Mouse (Mus musculus): ENCODE data around the gene Sdcbp2.

DNA sequence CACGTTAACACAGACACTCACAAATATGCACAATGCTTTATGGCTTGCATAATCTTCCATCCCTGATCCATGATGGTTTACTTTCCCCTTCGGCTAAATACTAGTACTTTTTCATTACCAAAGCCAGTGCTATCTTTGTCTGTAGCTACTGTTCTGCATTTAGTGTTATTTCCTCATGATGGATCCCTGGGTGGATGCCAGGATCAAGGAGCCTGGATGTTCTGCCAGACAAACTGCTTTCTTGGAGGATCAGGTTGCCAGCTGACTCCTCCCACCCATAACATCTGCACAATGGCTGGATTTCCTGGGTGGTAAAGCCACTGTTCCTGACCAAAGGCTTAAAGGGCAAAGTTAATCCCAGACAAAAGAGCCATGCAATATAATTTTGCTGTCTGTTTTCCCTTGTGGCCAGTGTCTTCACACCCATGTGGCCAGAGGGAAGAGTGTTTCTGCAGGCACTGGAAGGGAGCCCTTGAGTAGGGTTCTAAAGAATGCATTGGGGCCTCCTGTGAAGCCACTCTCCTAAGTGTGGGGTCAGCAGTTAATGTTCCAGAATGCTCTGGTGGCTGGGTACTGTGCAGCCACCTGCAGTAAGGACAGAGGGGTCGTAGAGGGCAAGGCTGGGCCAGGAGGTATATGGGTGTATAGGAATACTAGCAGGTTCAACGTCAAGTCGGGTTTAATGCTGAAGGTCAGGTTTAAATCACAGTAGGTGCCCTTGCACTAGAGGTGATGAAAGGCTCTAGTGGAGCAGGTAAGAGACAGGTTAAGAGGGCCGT lies 44.3 kb downstream of the Sdcbp2 start:
- TF ChIP-seq CTCF (IDR thresholded peaks at IDR 0.05; ENCODE audit: control insufficient read depth, insufficient read depth, low read length) (no peak), POLR2A (IDR thresholded peaks at IDR 0.05; ENCODE audit: borderline replicate concordance, control insufficient read depth, low read depth, low read length) (no peak)
